Mouse (Mus musculus) neural tube, embryonic 11.5 days (tissue): ENCODE results near the gene Poll. TPM values are rescaled to one million over a fixed set of nuclear protein-coding genes. Genes with fewer than 3 reads are reported as not detected.

Experiments
- ATAC-seq: fragments of 200-750 bp; cut with Nextera tagmentation; 2 replicates; pipeline ENCODE4 v1.8.0; 2017; ENCODE audit warnings: moderate number of reproducible peaks, mild to moderate bottlenecking, moderate TSS enrichment, moderate library complexity; ENCODE audit not compliant: insufficient read depth, low FRiP score, low TSS enrichment
- DNase-seq: peaks from one replicate; pipeline ENCODE4 v3.0.0-alpha.2; 2015; ENCODE audit warnings: low spot score
- H3K27ac ChIP-seq: fragments of 300-500 bp; sonication (generic); 2 replicates; pipeline ENCODE4 v1.5.1; 2014; ENCODE audit warnings: low read depth, mild to moderate bottlenecking, low read length
- H3K27me3 ChIP-seq: fragments of 300-500 bp; sonication (generic); 2 replicates; pipeline ENCODE4 v1.6.1; 2014; ENCODE audit warnings: mild to moderate bottlenecking, low read length, mixed read lengths; ENCODE audit not compliant: control insufficient read depth, insufficient read depth
- H3K36me3 ChIP-seq: fragments of 300-500 bp; sonication (generic); 2 replicates; pipeline ENCODE4 v1.6.1; 2014; ENCODE audit warnings: mild to moderate bottlenecking, low read length, moderate library complexity, mixed read lengths; ENCODE audit not compliant: control insufficient read depth, insufficient read depth
- H3K4me1 ChIP-seq: fragments of 300-500 bp; sonication (generic); 2 replicates; pipeline ENCODE4 v1.6.1; 2014; ENCODE audit warnings: low read length, mixed read lengths; ENCODE audit not compliant: control insufficient read depth, insufficient read depth
- H3K4me2 ChIP-seq: fragments of 300-500 bp; sonication (generic); 2 replicates; pipeline ENCODE4 v1.6.1; 2014; ENCODE audit warnings: low read depth, mild to moderate bottlenecking, moderate library complexity
- H3K4me3 ChIP-seq: fragments of 300-500 bp; sonication (generic); 2 replicates; pipeline ENCODE4 v1.5.1; 2014; ENCODE audit warnings: low read depth, low read length
- H3K9ac ChIP-seq: fragments of 300-500 bp; sonication (generic); 2 replicates; pipeline ENCODE4 v1.6.1; 2014; ENCODE audit warnings: mild to moderate bottlenecking, low read length
- H3K9me3 ChIP-seq: fragments of 300-500 bp; sonication (generic); 2 replicates; pipeline ENCODE4 v1.6.1; 2016; ENCODE audit warnings: low read length; ENCODE audit not compliant: control insufficient read depth
- WGBS: fragments of 180-500 bp; shearing (Covaris S2); extraction: QIAGEN DNeasy Blood & Tissue Kit; methylation state at CpG from one replicate; pipeline ENCODE4 v1.1.7; 2014; 5-methylcytosine and 5-hydroxymethylcytosine counted together
- polyA plus RNA-seq: library from polyadenylated mRNA; unstranded; fragments of >200 nt; fragmentation: Nextera tagmentation; extraction: Ambion mirVana; gene quantifications from 2 replicates; pipeline ENCODE4 v1.2.1, GENCODE M21; 2014

The Poll gene
- polyA plus RNA-seq, 1 experiment from 2014 or later = 18.5 TPM

DNA sequence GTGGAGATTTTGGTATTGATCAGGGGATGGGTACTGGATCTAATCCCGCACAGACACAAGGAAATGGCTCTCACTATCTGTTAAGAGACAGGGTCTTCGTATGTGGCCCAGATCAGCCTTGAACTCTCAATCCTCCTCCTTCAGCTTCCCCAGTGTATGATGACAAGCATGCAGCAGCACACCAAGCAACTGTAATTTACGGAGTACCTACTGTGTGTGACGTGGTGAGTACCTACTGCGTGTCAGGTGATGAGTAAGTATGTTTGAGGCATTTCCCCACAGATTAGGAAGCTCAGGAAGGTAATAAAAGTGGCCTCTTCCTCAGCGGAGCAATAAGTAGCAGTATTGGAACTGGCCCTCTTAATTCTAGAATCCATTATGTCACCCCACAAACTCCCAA is 35.1 kb upstream of the Poll start:
- WGBS = 85% methylated on average over 6 of the region's 6 CpGs
- Histone ChIP-seq H3K4me3 (no peak overlapping the region), H3K9ac (no peak overlapping the region), H3K4me1 (no peaks in the 10 kb centered on the region; the same call in 1 of the 2 replicates), H3K36me3 (no peaks in the 10 kb centered on the region), H3K4me2 (no peak overlapping the region), H3K27me3 (no peaks in the 10 kb centered on the region), H3K9me3 (no peaks in the 10 kb centered on the region), H3K27ac (no peak overlapping the region)
- DNase-seq (no peak), ATAC-seq (no peak)

DNA sequence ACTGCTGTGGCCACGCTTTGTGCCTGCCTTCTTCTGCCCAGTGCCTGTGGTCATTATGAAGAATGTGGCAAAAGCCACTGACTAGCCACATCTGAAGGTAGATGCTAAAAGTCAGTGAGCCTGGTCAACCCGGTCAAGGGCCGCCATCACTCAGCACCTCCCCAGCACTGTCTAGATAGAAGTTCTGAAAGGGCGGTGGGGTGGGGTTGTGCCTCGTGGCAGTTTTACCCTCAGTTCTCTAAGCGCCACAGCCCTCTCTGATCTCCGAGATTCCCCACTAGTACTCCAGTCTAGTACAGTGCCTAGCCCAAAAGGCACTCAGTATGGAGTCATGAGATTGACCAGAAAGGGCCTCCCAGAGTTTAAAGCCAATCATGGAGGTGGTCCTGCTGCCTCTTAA is 33.7 kb upstream of the Poll start:
- Histone ChIP-seq H3K9ac (no peak overlapping the region), H3K4me1 (no peaks in the 10 kb centered on the region; the same call in 1 of the 2 replicates), H3K36me3 (no peaks in the 10 kb centered on the region), H3K4me3 (no peak overlapping the region), H3K27me3 (no peaks in the 10 kb centered on the region), H3K9me3 (no peaks in the 10 kb centered on the region), H3K27ac (no peak overlapping the region), H3K4me2 (no peak overlapping the region)
- 94% methylated on average over 7 of the region's 7 CpGs for WGBS
- ATAC-seq (no peak), DNase-seq (no peak)

DNA sequence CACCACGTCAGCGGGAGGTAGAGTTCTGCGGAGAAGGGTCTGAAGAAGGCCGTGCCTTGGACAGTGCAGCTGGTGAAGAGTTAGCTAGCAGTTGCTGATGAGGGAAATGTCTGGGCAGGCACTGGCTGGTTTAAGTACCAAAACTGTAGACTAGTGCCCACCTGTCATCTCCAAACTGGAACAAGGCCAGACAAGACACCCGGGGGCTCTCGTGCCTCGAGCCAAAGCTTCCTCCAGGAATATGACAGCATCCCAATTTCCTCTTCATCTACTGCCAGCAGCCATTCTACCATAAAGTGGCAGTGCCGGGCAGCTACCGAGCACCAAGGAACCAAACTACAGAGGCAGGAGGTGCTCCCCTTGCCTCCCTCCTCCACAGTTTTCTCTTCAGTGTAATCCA is 32.6 kb upstream of the Poll start:
- Histone ChIP-seq H3K4me2 (no peak overlapping the region), H3K36me3 (no peaks in the 10 kb centered on the region), H3K4me1 (no peaks in the 10 kb centered on the region; the same call in 1 of the 2 replicates), H3K27ac (no peak overlapping the region), H3K9ac (no peak overlapping the region), H3K4me3 (no peak overlapping the region), H3K9me3 (no peaks in the 10 kb centered on the region), H3K27me3 (no peaks in the 10 kb centered on the region)
- ATAC-seq = no peak
- 94% methylated on average over 9 of the region's 9 CpGs for WGBS
- no peak for DNase-seq

DNA sequence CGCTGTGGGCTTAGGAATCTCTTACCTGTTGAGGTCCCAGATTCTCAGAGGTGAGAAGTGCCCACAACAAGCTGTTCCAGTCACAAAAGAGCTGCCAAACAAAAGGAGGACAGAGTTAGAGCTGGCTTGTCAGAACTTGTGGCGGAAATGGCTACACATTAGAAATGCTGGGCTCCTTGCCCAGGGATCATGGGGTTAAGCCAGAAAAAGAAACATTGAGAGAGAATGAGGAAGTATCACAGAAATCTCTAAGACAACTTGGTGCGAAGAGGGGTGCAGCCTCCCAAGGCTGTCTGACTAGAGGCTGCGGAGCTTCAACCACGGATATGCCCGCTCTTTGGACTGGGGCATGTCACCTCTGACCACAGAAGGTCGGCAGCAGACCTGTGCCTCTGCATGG is 31.4 kb upstream of the Poll start:
- no peak for DNase-seq
- Histone ChIP-seq H3K4me2 (no peak overlapping the region), H3K27me3 (no peaks in the 10 kb centered on the region), H3K9ac (no peak overlapping the region), H3K4me3 (no peak overlapping the region), H3K27ac (no peak overlapping the region), H3K4me1 (no peaks in the 10 kb centered on the region; the same call in 1 of the 2 replicates), H3K36me3 (no peaks in the 10 kb centered on the region), H3K9me3 (no peaks in the 10 kb centered on the region)
- ATAC-seq = no peak
- WGBS = 89% methylated on average over 7 of the region's 7 CpGs

DNA sequence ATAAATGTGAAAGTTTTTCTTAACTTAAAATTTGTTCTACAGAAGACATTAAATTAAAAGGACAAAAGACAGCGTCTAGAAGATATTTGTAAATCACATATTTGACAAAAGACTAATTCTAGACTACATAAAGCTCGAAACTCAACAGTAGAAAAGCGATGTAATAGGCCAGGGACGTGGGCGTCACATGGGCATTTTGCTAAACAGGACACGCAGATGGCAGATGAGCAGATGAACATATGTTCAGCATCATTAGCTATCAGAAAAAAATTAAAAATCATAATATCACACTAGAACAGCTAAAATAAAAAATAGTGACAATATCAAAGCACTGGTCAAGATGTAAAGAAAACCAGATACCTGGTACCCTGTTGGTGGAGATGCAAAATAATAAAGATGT is 29.4 kb upstream of the Poll start:
- Histone ChIP-seq H3K4me1 (no peaks in the 10 kb centered on the region), H3K9ac (no peak overlapping the region), H3K36me3 (no peaks in the 10 kb centered on the region), H3K4me2 (no peak overlapping the region), H3K27ac (no peak overlapping the region), H3K9me3 (no peaks in the 10 kb centered on the region), H3K27me3 (no peaks in the 10 kb centered on the region), H3K4me3 (no peak overlapping the region)
- DNase-seq (no peak), ATAC-seq (no peak)
- 91% methylated on average over 6 of the region's 6 CpGs for WGBS

DNA sequence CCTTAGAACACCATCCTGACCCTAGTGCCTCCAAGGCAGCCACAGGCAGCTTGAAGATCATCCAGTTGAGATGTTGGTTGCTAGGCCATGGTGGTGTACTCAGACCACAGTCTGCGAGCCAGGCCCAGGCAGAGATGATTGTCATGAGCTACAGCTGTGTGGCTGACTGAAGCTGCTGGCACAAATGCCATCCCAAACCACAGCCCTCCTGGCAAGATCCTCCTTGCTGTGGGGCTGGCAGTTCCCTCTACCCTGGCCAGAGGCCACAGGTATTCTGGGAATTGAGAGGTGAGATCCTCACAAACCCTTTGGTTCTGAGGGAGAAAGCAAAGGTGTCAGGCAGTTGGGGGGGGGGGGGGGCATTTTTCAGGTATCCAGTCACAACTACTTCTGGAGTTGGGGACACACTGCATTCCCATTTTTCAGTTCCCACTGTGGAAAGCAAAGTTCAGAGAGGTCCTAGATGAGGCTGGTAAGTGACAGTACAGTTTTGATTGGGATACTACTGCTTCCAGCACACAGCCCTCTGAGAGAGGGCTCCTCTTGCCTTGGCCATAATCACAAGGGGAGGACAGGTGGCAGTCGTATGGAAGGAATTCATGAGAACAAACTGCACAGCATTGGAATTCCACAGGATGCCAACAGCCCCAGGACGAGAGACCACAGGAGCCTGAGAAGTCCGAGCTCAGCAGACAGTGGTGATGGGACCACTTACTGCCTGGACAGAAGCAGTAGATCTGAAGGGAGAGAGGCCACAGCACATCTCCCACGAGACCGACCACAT is 27.4 kb upstream of the Poll start:
- Histone ChIP-seq H3K27me3 (no peaks in the 10 kb centered on the region), H3K36me3 (no peaks in the 10 kb centered on the region), H3K27ac (no peak overlapping the region), H3K4me3 (no peak overlapping the region), H3K9me3 (no peaks in the 10 kb centered on the region), H3K9ac (no peak overlapping the region), H3K4me1 (no peaks in the 10 kb centered on the region), H3K4me2 (no peak overlapping the region)
- no peak for ATAC-seq
- WGBS = 82% methylated on average over 6 of the region's 6 CpGs
- no peak for DNase-seq

DNA sequence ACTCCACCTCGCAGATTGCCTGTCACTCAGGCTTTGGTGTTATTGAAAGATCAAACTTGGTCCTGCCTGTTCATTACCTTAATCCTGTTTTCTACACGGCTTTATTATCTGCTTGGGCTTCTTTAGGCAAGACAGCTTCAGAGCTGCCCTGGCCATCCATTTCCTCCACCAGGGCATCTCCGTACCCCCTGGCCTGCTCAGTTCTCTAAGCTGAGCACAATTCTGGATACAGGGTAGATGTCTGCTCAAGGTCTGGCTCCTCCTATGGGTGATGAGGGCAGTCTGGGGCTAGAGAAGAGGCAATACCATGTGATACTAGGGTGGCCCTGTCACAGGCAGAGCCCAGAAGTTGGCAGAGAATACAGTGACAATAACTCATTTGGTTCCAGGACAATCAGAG is 26.5 kb upstream of the Poll start:
- H3K27ac ChIP-seq = no peak overlapping the region
- no peaks in the 10 kb centered on the region for H3K27me3 ChIP-seq
- H3K9ac ChIP-seq = no peak overlapping the region
- H3K4me1 ChIP-seq = peaks cover 7% of the 10 kb centered on the region
- WGBS = 75% methylated on average over 3 of the region's 3 CpGs
- ATAC-seq = no peak
- no peak for DNase-seq
- H3K4me2 ChIP-seq = no peak overlapping the region
- H3K36me3 ChIP-seq = no peaks in the 10 kb centered on the region
- H3K9me3 ChIP-seq = no peaks in the 10 kb centered on the region
- no peak overlapping the region for H3K4me3 ChIP-seq

DNA sequence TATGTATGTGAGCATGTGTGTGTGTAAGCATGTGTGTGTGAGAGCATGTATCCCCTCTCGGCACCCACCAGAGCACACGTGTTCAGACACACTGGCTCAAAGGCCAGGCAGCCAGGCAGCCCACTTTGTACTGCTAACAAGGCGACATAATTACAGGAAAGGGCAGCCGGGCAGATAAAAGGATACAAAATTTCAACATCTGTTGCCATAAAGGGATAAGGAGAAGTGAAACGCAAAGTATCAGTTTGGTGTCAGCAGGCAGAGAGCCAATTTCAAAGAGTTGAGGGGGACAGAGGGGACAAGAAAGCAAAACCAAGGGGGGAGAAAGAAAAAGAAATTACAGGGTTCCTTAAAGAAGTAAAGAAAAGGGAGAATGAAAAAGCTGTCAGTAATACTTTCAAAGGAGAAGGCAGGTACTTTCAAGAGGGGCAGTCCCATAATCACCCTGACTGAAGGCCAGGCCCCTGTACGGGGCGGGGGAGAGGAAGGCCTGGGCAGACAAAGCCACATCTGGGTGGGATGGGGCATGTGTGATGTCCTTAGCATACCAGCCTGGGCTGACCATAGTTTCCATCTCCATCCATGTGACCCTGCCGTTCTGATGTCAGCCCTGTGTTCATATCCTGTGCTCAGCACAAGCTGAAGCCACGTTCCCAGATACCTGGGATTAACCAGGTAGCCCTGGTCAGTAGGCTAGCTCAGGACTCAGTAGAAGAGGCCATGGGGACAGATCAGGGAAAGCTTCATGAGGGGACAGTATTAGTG is 24.7 kb upstream of the Poll start:
- no peaks in the 10 kb centered on the region for H3K27me3 ChIP-seq

DNA sequence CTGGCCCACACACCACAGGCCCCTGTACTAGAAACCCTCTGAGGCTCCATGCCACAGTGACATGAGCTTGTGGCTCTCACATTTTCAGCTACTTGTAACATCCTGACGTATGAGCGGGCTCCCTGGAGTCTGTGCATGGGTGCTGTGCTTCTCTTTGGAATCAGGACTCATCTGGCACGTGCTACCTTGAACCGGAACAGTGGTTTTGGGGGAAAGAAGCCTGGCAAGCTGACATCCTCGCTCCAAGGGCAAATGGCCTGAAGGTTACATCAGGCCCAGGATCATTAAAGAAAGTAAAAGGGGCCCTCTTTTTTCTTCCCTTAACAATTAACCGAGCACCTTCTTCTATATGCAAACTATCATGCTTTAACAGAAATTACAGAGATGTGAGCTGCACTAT is 22.8 kb upstream of the Poll start:
- 82% methylated on average over 6 of the region's 6 CpGs for WGBS
- Histone ChIP-seq H3K27me3 (no peaks in the 10 kb centered on the region), H3K4me1 (peaks cover 12% of the 10 kb centered on the region), H3K9ac (no peak overlapping the region), H3K27ac (no peak overlapping the region), H3K9me3 (no peaks in the 10 kb centered on the region), H3K4me2 (no peak overlapping the region), H3K4me3 (no peak overlapping the region), H3K36me3 (no peaks in the 10 kb centered on the region)
- no peak for ATAC-seq
- DNase-seq = no peak

More for the DNA sequence above, 24.7 kb upstream of the Poll start:
- no peak overlapping the region for H3K4me2 ChIP-seq
- H3K27ac ChIP-seq = no peak overlapping the region
- peaks cover 12% of the 10 kb centered on the region for H3K4me1 ChIP-seq
- H3K4me3 ChIP-seq = no peak overlapping the region
- H3K36me3 ChIP-seq = no peaks in the 10 kb centered on the region
- no peaks in the 10 kb centered on the region for H3K9me3 ChIP-seq
- WGBS = 73% methylated on average over 9 of the region's 9 CpGs
- DNase-seq = no peak
- H3K9ac ChIP-seq = no peak overlapping the region
- ATAC-seq = no peak
